Mouse (Mus musculus): ENCODE data around the gene Pi16.

Gene Pi16

GRCm38 (mm10) chr17:29303087-29303486 lies 14.4 kb upstream of the Pi16 start:
- in situ Hi-C loops (cut with MboI; ENCODE audit: unreplicated experiment in 2 of 2) = loop anchor here in 1 of 2 experiments (5.0 kb wide), 3 partner anchors 39 to 64 kb away; partner anchors contain the start of gene Ppil1

- in situ Hi-C loops (cut with MboI; ENCODE audit: unreplicated experiment in 2 of 2) = loop anchor here in 1 of 2 experiments (5.0 kb wide), 3 partner anchors 38 to 63 kb away; partner anchors contain the start of gene Ppil1
These were observed 13.6 kb upstream of the Pi16 start for GRCm38 (mm10) chr17:29303856-29304255.

- in situ Hi-C loops (cut with MboI; ENCODE audit: unreplicated experiment in 2 of 2) = loop anchor here in 1 of 2 experiments (5.0 kb wide), 3 partner anchors 38 to 63 kb away; partner anchors contain the start of gene Ppil1
These were observed 13.0 kb upstream of the Pi16 start for GRCm38 (mm10) chr17:29304376-29305057.

- in situ Hi-C loops (cut with MboI; ENCODE audit: unreplicated experiment in 2 of 2) = no loop called here
These were observed 12.2 kb upstream of the Pi16 start for GRCm38 (mm10) chr17:29305058-29305806.

GRCm38 (mm10) chr17:29305871-29306270 lies 11.6 kb upstream of the Pi16 start:
- in situ Hi-C loops (cut with MboI; ENCODE audit: unreplicated experiment in 2 of 2) = no loop called here

GRCm38 (mm10) chr17:29310056-29310623 lies 7.3 kb upstream of the Pi16 start:
- in situ Hi-C loops (cut with MboI; ENCODE audit: unreplicated experiment in 2 of 2) = no loop called here

GRCm38 (mm10) chr17:29311602-29312001 lies 5.9 kb upstream of the Pi16 start:
- in situ Hi-C loops (cut with MboI; ENCODE audit: unreplicated experiment in 2 of 2) = no loop called here

GRCm38 (mm10) chr17:29312082-29312481 lies 5.4 kb upstream of the Pi16 start:
- in situ Hi-C loops (cut with MboI; ENCODE audit: unreplicated experiment in 2 of 2) = no loop called here

- in situ Hi-C loops (cut with MboI; ENCODE audit: unreplicated experiment in 2 of 2) = no loop called here
These were observed 4.2 kb upstream of the Pi16 start for GRCm38 (mm10) chr17:29313300-29313699.

GRCm38 (mm10) chr17:29315672-29316465 lies 1.6 kb upstream of the Pi16 start:
- in situ Hi-C loops (cut with MboI; ENCODE audit: unreplicated experiment in 2 of 2) = no loop called here

GRCm38 (mm10) chr17:29316891-29317290 lies 589 bp upstream of the Pi16 start:
- in situ Hi-C loops (cut with MboI; ENCODE audit: unreplicated experiment in 2 of 2) = no loop called here

GRCm38 (mm10) chr17:29318731-29319250 lies 1.3 kb downstream of the Pi16 start:
- in situ Hi-C loops (cut with MboI; ENCODE audit: unreplicated experiment in 2 of 2) = no loop called here

- in situ Hi-C loops (cut with MboI; ENCODE audit: unreplicated experiment in 2 of 2) = no loop called here
These were observed 2.0 kb downstream of the Pi16 start for GRCm38 (mm10) chr17:29319476-29319875.

GRCm38 (mm10) chr17:29319881-29320639 lies 2.6 kb downstream of the Pi16 start:
- in situ Hi-C loops (cut with MboI; ENCODE audit: unreplicated experiment in 2 of 2) = no loop called here

- in situ Hi-C loops (cut with MboI; ENCODE audit: unreplicated experiment in 2 of 2) = no loop called here
These were observed 4.5 kb downstream of the Pi16 start for GRCm38 (mm10) chr17:29321765-29322602.

- in situ Hi-C loops (cut with MboI; ENCODE audit: unreplicated experiment in 2 of 2) = no loop called here
These were observed 5.1 kb downstream of the Pi16 start for GRCm38 (mm10) chr17:29322603-29322962.

GRCm38 (mm10) chr17:29323625-29324024 lies 6.1 kb downstream of the Pi16 start:
- in situ Hi-C loops (cut with MboI; ENCODE audit: unreplicated experiment in 2 of 2) = no loop called here

- in situ Hi-C loops (cut with MboI; ENCODE audit: unreplicated experiment in 2 of 2) = no loop called here
These were observed 8.4 kb downstream of the Pi16 start for GRCm38 (mm10) chr17:29325831-29326230.

Data from v-Abl transformed pro-B cells (cell line).